Mouse (Mus musculus) ovary, postnatal 10 days (tissue): ENCODE measurements around the gene Olfr1423.
A peak's percentile ranks its signal among the peaks of the same experiment; 100 is the strongest.
"Not testable (repeated sequence)": the region's sequence is repeated elsewhere in the genome, so short reads cannot be mapped to it uniquely, and the experiment has no call there.

Source experiments
- DNase-seq: peaks from one replicate; pipeline ENCODE4 v3.0.0; 2022; ENCODE audit warnings: low spot score

The Olfr1423 gene

GRCm38 (mm10) chr19:12041217-12041616, at the start of gene Olfr1423:
Gene Olfr1423 (minus strand): TSS chr19:12041317.
- DNase-seq: no peak

- DNase-seq: not testable (repeated sequence)
These were observed 36.5 kb upstream of the Olfr1423 start, which contains the start of gene Olfr1425 for GRCm38 (mm10) chr19:12077631-12078030. Gene Olfr1425 (minus strand): TSS chr19:12077731.

GRCm38 (mm10) chr19:12069546-12069945, 28.4 kb upstream of the Olfr1423 start:
- DNase-seq: not testable (repeated sequence)

GRCm38 (mm10) chr19:12067806-12068205, 26.7 kb upstream of the Olfr1423 start:
- DNase-seq: not testable (repeated sequence)

- not testable (repeated sequence) for DNase-seq
These were observed 21.5 kb upstream of the Olfr1423 start, which contains the start of gene Olfr1424 for GRCm38 (mm10) chr19:12062582-12062981. Gene Olfr1424 (minus strand): TSS chr19:12062682.

GRCm38 (mm10) chr19:12043163-12043562, 2.0 kb upstream of the Olfr1423 start:
- DNase-seq: no peak

- DNase-seq: no peak
These were observed 3.4 kb downstream of the Olfr1423 start for GRCm38 (mm10) chr19:12037727-12038126.

GRCm38 (mm10) chr19:12026606-12027005, 14.5 kb downstream of the Olfr1423 start:
- DNase-seq: no peak

GRCm38 (mm10) chr19:12025333-12025732, 15.8 kb downstream of the Olfr1423 start:
- no peak for DNase-seq

GRCm38 (mm10) chr19:12024149-12024548, 17.0 kb downstream of the Olfr1423 start:
- no peak for DNase-seq

GRCm38 (mm10) chr19:12016192-12016591, 24.9 kb downstream of the Olfr1423 start:
- no peak for DNase-seq

GRCm38 (mm10) chr19:12015708-12016107, 25.4 kb downstream of the Olfr1423 start:
- DNase-seq: no peak

- DNase-seq: no peak
These were observed 27.9 kb downstream of the Olfr1423 start for GRCm38 (mm10) chr19:12013228-12013627.

- no peak for DNase-seq
These were observed 28.5 kb downstream of the Olfr1423 start for GRCm38 (mm10) chr19:12012615-12013014.

- DNase-seq: peak; percentile 74
These were observed 29.3 kb downstream of the Olfr1423 start for GRCm38 (mm10) chr19:12011560-12012556.

- DNase-seq: peak; percentile 23
These were observed 30.1 kb downstream of the Olfr1423 start for GRCm38 (mm10) chr19:12010916-12011559.

- peak; percentile 29 for DNase-seq
These were observed 30.8 kb downstream of the Olfr1423 start for GRCm38 (mm10) chr19:12010281-12010771.

- no peak for DNase-seq
These were observed 31.4 kb downstream of the Olfr1423 start for GRCm38 (mm10) chr19:12009501-12010280.

GRCm38 (mm10) chr19:12008410-12009380, 32.4 kb downstream of the Olfr1423 start:
- no peak for DNase-seq

- DNase-seq: no peak
These were observed 33.8 kb downstream of the Olfr1423 start for GRCm38 (mm10) chr19:12007105-12007931.
